Mouse (Mus musculus) B cell, adult 2 months (primary cell): ENCODE data around the gene Trim42.

Experiments
- DNase-seq, 2 experiments: peaks; one replicate each; pipeline ENCODE4 v3.0.0; 2022

The Trim42 gene

GRCm38 (mm10) chr9:97369591-97369990 is at the start of gene Trim42:
TSS of gene Trim42 (minus strand) at chr9:97369958.
- DNase-seq: no peak

- DNase-seq: no peak
Observed at GRCm38 (mm10) chr9:97414876-97415668, 45.3 kb upstream of the Trim42 start.

GRCm38 (mm10) chr9:97408142-97408541 is 38.4 kb upstream of the Trim42 start:
- no peak for DNase-seq

DNA sequence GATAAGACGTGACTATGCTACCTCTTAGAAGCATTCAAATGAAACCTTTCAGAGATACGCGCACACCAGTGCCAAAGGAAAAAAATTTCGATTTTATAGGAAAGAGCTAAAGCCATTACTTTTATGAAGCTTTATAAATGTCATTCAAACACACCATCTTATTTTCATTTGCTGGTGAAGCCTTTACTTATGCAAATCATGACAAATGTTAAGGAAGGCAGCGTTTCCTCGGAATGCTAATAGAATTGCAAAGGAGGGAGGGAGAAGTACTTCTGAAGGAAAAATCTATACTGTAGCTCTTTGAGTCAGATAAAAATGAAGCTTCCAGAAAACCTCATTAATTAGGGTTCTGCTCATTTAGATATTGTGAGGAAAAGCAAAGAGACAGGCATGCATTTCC is 13.3 kb downstream of the Trim42 start:
- DNase-seq: no peak

- no peak for DNase-seq
Observed at GRCm38 (mm10) chr9:97344767-97345297, 24.9 kb downstream of the Trim42 start.

DNA sequence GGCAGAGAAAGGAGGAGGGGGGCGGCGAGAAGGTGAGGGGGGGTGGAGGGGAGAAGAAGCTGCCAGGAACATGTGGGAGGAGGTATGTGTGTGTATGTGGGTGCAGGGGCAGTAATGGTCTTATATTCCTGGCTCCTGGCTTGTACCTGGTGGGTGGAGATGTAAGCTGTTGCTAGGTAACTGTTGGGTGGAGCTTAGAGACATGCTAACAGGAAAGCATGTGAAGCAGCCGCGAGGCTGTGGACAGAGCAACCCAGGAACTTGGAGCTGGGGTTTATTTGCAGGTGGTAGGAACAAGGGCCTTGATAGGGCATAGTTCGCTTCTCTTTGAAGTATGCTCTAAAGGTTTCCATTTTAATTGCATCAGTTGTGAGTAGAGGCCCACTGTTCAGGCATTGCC is 28.0 kb downstream of the Trim42 start:
- DNase-seq: no peak

DNA sequence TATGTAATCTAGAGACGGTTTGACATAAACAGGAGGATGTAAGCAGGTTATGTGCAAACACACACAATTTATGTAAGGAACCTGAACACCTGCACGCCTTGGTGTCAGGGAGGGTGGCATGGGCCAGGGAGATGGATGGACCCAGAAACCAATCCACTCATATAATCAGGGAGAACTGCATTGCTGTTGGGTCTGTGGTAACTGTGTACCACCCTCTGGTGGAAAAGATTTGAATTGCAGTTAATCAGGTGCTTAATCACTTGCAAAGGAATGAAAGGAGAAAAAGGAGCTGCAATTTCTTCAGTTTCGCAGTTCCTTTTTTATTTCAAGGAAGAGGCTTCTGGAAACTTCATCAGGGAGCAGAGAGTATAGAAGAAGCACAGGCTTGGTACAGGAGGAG is 46.9 kb downstream of the Trim42 start:
- DNase-seq: no peak

GRCm38 (mm10) chr9:97322120-97322519 is 47.6 kb downstream of the Trim42 start:
- DNase-seq: no peak

DNA sequence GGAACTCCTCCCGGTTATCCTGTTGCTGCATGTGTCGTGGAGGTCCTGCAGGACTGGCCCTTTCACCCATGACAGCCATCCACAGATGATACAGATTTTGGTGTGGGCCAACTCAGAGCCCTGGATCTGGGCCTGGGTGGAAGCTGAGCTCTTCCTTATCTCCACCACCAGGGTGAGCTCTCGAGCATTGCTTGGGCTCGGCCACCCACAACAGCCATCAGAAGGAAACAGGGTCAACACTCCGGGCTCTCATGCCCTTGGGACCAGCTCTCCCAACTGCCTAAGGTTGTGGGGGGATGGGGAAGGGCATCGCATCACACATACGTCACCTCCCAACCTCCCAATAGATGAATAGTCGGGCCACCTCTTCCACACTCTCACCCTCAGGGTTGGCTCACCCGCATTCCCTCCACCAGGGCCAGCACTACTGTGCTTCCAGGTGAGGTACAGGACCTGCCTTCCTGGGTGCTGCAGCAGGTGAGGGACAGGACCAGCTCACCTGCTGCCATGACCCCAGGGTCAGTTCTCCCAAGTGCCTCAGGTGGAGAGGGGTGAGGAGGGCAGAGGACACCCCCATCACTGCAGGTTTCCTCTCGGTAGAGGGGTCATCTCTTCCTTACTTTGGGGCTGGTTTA is 54.2 kb downstream of the Trim42 start:
- DNase-seq: no peak

- DNase-seq: no peak
Observed at GRCm38 (mm10) chr9:97311614-97312013, 58.1 kb downstream of the Trim42 start.

GRCm38 (mm10) chr9:97309509-97310053 is 60.2 kb downstream of the Trim42 start:
- no peak for DNase-seq

DNA sequence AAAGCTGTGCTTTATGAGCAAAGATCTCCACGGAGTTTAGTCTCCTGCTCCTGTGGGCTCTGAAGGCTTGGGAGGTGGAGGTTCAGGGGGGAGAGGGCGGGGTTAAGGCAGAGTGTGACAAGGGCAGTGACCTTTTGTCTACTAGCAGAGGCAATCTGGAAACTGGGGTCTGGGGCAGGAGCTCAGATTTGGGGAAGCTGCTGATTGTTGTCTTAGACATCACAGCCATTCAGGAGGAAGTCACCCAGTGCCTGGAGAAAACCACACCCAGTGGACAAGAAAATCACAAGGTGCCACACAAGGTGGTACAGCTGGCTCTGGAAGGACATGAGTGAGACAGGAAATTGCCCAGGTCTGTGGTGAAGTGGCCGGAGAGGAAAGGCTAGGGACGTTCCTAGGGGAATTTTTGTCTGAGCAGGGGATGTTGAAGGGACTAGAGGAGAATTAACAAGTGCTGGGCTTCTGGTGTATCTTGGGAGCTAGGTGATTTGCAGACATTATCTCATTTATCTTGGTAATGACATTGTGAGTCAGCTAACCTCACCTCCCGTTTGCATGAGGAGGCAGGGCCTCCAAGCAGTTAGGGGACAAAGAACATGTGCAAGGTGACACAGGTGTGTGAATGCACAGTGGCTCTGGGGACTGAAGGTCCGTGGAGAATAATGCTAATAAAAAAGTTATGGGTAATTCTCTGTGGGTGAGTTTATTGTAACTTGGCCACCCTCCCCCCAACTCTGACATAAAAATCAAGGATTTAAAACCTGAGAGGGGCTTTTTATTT is 61.9 kb downstream of the Trim42 start:
- no peak for DNase-seq
